Mouse (Mus musculus) embryonic fibroblast, embryonic 13.5 days (primary cell): Measurements from ENCODE around the gene Agk.

Source experiments
- CTCF ChIP-seq: IDR thresholded peaks from 2 replicates; pipeline ENCODE4 v1.5.1; 2011; ENCODE audit warnings: mild to moderate bottlenecking, control low read depth, low read length, moderate library complexity, borderline replicate concordance; ENCODE audit not compliant: insufficient read depth
- POLR2A ChIP-seq: IDR thresholded peaks from 2 replicates; pipeline ENCODE4 v1.6.1; 2011; ENCODE audit warnings: low read depth, mild to moderate bottlenecking, control low read depth, low read length, moderate library complexity

- TF ChIP-seq CTCF (no peak), POLR2A (no peak)
These were observed 98.8 kb downstream of the Agk start for GRCm38 (mm10) chr6:40423774-40424173.
